Mouse (Mus musculus): ENCODE data around the gene Ankrd23. TPM values are rescaled to one million over a fixed set of nuclear protein-coding genes. Genes with fewer than 3 reads are reported as not detected.

Ankrd23 gene
- total and polyA plus RNA-seq, 2 experiments from 2014 or later, result 34.2 to 93.8 TPM

DNA sequence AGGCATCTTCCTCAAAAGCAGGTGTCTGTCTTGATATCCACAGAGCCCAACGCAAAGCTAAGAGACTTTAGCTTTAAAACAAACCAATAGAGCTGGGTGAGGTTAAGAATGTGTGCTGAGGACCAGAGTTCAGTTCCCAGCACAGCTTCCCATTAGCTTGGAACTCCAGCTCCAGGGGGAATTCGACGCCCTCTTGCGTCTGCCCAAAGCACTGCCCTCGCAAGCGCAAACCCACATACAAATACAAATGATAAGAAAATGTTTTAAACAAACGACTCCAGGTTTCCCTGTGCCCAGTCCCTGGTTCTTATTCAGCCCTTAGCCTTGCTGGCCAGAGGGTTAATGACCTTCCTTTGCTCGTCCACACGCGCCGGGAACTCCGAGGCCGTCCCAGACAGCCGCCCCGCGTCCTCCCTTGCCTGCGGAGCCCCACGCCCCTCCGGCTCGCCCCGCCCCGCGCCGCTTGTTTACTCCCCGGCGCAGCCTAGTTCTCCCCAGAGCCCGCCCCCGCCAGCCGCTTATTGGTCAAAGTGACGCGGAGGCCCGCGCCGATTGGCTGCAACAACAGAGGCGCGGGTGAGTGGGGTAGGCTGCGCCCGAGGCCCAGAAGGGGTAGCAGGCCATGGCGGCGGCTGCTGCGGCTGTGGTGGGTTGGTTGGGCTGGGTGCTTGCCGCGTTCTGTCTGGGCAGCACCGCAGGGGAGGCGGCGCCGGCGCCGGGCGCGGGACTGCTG lies 25.2 kb downstream of the Ankrd23 start, which contains the start of gene Cnnm3:
Gene Cnnm3, plus strand, starts transcription at position 579 of the 733 bp plus-strand sequence.
- Histone ChIP-seq H3K9me3 (replicated peaks; ENCODE audit: control insufficient read depth, low read length) (no peaks in the 10 kb centered on the region), H3K4me3 (ENCODE audit: low read depth, low read length) (peak within 1 kb of the TSS; percentile 92), H3K27ac (ENCODE audit: low read depth) (peak within 1 kb of the TSS; percentile 99), H3K4me1 (ENCODE audit: control insufficient read depth, insufficient read depth) (peaks cover 20% of the 10 kb centered on the region), H3K36me3 (replicated peaks; ENCODE audit: control insufficient read depth, insufficient read depth, low read length) (peaks cover 5% of the 10 kb centered on the region), H3K9ac (replicated peaks; ENCODE audit: low read depth, low read length) (peak within 1 kb of the TSS; percentile 87), H3K27me3 (ENCODE audit: control insufficient read depth, insufficient read depth, low read length) (no peaks in the 10 kb centered on the region), H3K4me2 (ENCODE audit: low read depth, low read length) (peak within 1 kb of the TSS; percentile 99)
- DNase-seq (ENCODE audit: low spot score) (peak; percentile 97), ATAC-seq (ENCODE audit: insufficient read depth, low read depth) (peak; percentile 97)
- TF ChIP-seq EP300 (IDR thresholded peaks at IDR 0.05; ENCODE audit: low read depth) (peak; percentile 73; the same call in 1 of the 2 replicates), CTCF (IDR thresholded peaks at IDR 0.05; ENCODE audit: low read depth) (peak; percentile 29; the same call in 1 of the 2 replicates)
- 2% methylated on average over 46 of the region's 51 CpGs for WGBS

DNA sequence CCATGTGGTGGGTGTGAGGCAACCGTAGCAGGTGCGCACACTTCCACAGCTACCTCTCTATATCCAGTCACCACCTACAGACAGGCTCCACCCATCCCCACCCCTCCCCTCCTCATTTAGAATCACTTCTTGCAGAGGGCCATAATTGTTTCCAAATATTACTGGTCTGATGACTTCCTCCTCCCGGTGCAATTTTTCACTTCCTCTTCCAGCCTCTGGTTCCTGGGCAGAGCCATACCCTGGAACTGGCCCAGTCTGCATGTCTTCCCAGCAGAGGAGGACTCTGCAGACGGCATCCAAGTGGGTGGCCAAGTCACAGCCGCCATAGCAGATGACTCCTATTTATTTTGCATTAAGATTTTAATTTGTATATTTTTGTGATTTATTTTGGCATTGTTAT lies 28.4 kb downstream of the Ankrd23 start:
- 63% methylated on average over 5 of the region's 5 CpGs for WGBS
- ATAC-seq (ENCODE audit: insufficient read depth, low read depth) (no peak), DNase-seq (ENCODE audit: low spot score) (no peak)

DNA sequence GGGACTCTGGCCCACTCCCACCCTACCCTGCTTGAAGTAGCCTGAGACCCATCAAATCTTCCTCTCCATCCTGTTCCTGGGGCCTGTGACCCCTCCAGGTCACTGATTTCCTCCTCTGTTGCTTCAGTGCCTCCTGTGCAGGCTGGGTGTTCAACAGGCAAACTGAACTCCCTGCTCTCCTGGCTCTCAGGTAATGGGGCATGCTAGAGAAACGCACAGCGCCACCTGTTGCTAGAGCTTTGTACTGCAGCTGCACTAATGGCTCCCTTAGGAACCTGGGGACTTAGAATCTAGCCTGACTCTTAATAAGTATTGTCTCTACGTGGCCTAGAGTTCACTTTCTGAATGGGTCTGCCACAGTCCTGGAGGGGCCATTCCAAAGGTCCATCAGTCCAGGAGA lies 35.4 kb downstream of the Ankrd23 start:
- no peak overlapping the region for H3K27ac ChIP-seq (ENCODE audit: low read depth)
- DNase-seq (ENCODE audit: low spot score) (peak; percentile 54), ATAC-seq (ENCODE audit: insufficient read depth, low read depth) (no peak)
- H3K27me3 ChIP-seq (ENCODE audit: control insufficient read depth, insufficient read depth, low read length), result no peaks in the 10 kb centered on the region
- H3K9ac ChIP-seq (replicated peaks; ENCODE audit: low read depth, low read length), result no peak overlapping the region
- H3K4me3 ChIP-seq (ENCODE audit: low read depth, low read length), result no peak overlapping the region
- WGBS, result 7% methylated on average over 3 of the region's 3 CpGs
- no peak overlapping the region for H3K4me2 ChIP-seq (ENCODE audit: low read depth, low read length)
- peak; percentile 93 for TF ChIP-seq CTCF (IDR thresholded peaks at IDR 0.05; ENCODE audit: low read depth)
- no peak for TF ChIP-seq EP300 (IDR thresholded peaks at IDR 0.05; ENCODE audit: low read depth)
- peaks cover 3% of the 10 kb centered on the region; the same call in 1 of the 2 replicates for H3K36me3 ChIP-seq (replicated peaks; ENCODE audit: control insufficient read depth, insufficient read depth, low read length)
- no peaks in the 10 kb centered on the region for H3K9me3 ChIP-seq (replicated peaks; ENCODE audit: control insufficient read depth, low read length)
- H3K4me1 ChIP-seq (ENCODE audit: control insufficient read depth, insufficient read depth), result no peaks in the 10 kb centered on the region

More for the DNA sequence above, 28.4 kb downstream of the Ankrd23 start:
- Histone ChIP-seq H3K4me3 (ENCODE audit: low read depth, low read length) (no peak overlapping the region), H3K27me3 (ENCODE audit: control insufficient read depth, insufficient read depth, low read length) (no peaks in the 10 kb centered on the region), H3K9ac (replicated peaks; ENCODE audit: low read depth, low read length) (no peak overlapping the region), H3K9me3 (replicated peaks; ENCODE audit: control insufficient read depth, low read length) (no peaks in the 10 kb centered on the region), H3K36me3 (replicated peaks; ENCODE audit: control insufficient read depth, insufficient read depth, low read length) (peaks cover 7% of the 10 kb centered on the region), H3K4me1 (ENCODE audit: control insufficient read depth, insufficient read depth) (peaks cover 5% of the 10 kb centered on the region), H3K27ac (ENCODE audit: low read depth) (no peak overlapping the region), H3K4me2 (ENCODE audit: low read depth, low read length) (no peak overlapping the region)
- TF ChIP-seq CTCF (IDR thresholded peaks at IDR 0.05; ENCODE audit: low read depth) (no peak), EP300 (IDR thresholded peaks at IDR 0.05; ENCODE audit: low read depth) (no peak)

DNA sequence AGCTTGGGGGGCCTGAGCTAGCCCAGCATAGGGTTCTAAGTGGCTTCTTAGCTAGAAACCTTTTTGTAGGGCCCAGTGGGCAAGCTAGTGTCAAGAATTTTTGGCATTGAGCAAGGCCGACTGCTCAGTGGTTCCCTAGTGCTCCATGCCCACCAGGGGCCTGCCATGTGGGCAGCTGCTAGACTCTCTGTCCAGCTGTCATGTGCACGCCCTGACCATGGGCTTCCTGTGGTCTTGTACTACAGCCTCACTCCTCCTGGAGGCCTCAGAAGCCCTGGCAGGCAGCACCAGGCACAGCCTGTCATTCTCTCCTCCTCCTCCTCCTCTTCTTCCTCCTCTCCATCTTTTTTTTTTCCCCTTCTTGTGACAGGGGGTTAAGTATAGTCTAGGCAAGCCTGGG lies 39.4 kb downstream of the Ankrd23 start:
- H3K4me3 ChIP-seq (ENCODE audit: low read depth, low read length), result no peak overlapping the region
- no peak overlapping the region for H3K4me2 ChIP-seq (ENCODE audit: low read depth, low read length)
- no peak for TF ChIP-seq CTCF (IDR thresholded peaks at IDR 0.05; ENCODE audit: low read depth)
- no peak for TF ChIP-seq EP300 (IDR thresholded peaks at IDR 0.05; ENCODE audit: low read depth)
- 83% methylated on average over 2 of the region's 2 CpGs for WGBS
- no peak overlapping the region for H3K9ac ChIP-seq (replicated peaks; ENCODE audit: low read depth, low read length)
- no peak for ATAC-seq (ENCODE audit: insufficient read depth, low read depth)
- DNase-seq (ENCODE audit: low spot score), result no peak
- no peaks in the 10 kb centered on the region for H3K9me3 ChIP-seq (replicated peaks; ENCODE audit: control insufficient read depth, low read length)
- H3K27me3 ChIP-seq (ENCODE audit: control insufficient read depth, insufficient read depth, low read length), result no peaks in the 10 kb centered on the region
- no peak overlapping the region for H3K27ac ChIP-seq (ENCODE audit: low read depth)
- no peaks in the 10 kb centered on the region for H3K36me3 ChIP-seq (replicated peaks; ENCODE audit: control insufficient read depth, insufficient read depth, low read length)
- peaks cover 5% of the 10 kb centered on the region; the same call in 1 of the 2 replicates for H3K4me1 ChIP-seq (ENCODE audit: control insufficient read depth, insufficient read depth)

DNA sequence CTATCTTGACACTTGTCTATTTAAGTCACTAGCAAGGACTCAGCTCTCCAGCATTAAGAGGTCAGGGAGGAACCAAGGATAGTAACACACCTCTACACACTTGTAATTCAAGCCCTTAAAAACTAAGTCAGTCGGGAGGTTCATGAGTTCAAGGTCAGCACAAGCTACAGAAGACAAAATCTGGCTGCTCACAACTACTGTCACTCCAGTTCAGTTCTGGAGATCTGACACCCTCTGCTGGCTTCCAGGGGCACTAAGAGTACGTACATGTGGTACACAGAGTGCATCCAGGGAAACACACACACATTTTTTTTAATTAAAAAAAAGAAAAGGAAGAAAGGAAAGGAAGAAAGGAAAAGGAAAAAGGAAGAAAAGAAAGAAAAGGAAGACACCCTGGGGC lies 40.0 kb downstream of the Ankrd23 start:
- no peak overlapping the region for H3K9ac ChIP-seq (replicated peaks; ENCODE audit: low read depth, low read length)
- peak; percentile 47 for DNase-seq (ENCODE audit: low spot score)
- WGBS, result 41% methylated on average over 2 of the region's 2 CpGs
- TF ChIP-seq CTCF (IDR thresholded peaks at IDR 0.05; ENCODE audit: low read depth) (peak; percentile 53), EP300 (IDR thresholded peaks at IDR 0.05; ENCODE audit: low read depth) (no peak)
- no peak; the same call in 1 of the 2 replicates for ATAC-seq (ENCODE audit: insufficient read depth, low read depth)
- H3K4me3 ChIP-seq (ENCODE audit: low read depth, low read length), result no peak overlapping the region
- H3K36me3 ChIP-seq (replicated peaks; ENCODE audit: control insufficient read depth, insufficient read depth, low read length), result no peaks in the 10 kb centered on the region
- H3K27me3 ChIP-seq (ENCODE audit: control insufficient read depth, insufficient read depth, low read length), result no peaks in the 10 kb centered on the region
- H3K27ac ChIP-seq (ENCODE audit: low read depth), result no peak overlapping the region
- no peak overlapping the region for H3K4me2 ChIP-seq (ENCODE audit: low read depth, low read length)
- H3K9me3 ChIP-seq (replicated peaks; ENCODE audit: control insufficient read depth, low read length), result no peaks in the 10 kb centered on the region
- H3K4me1 ChIP-seq (ENCODE audit: control insufficient read depth, insufficient read depth), result peaks cover 10% of the 10 kb centered on the region; the same call in 1 of the 2 replicates
